Mouse (Mus musculus): ENCODE results near the gene Higd2a. TPM values are rescaled to one million over a fixed set of nuclear protein-coding genes. Genes with fewer than 3 reads are reported as not detected.
"Not testable (repeated sequence)": the region's sequence is repeated elsewhere in the genome, so short reads cannot be mapped to it uniquely, and the experiment has no call there.

Gene Higd2a
- polyA plus RNA-seq, 1 experiment from 2014 or later: 143 TPM

DNA sequence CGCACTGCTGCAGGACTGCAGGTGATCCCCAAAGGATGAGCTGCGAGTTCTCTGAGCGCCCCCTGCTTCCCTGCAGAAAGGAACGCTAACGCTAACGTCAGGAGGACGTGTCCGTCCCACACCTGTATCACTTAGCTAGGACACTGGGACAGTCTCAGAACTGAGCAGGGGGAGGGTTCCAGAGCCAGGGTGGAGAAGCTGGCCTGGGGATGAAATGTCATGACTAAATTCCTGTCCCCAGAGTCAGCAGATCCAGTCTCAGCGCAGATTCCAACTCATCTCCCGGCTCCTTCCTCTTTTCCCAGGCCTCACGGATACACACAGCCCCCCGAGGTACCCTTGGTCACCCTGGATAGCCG is 20.6 kb downstream of the Higd2a start:
- no peak for DNase-seq (ENCODE audit: low spot score)
- no peaks in the 10 kb centered on the region for H3K36me3 ChIP-seq
- WGBS: 9% methylated on average over 13 of the region's 13 CpGs
- H3K4me1 ChIP-seq: peaks cover 18% of the 10 kb centered on the region
- peaks cover 34% of the 10 kb centered on the region for H3K27me3 ChIP-seq (ENCODE audit: low read depth, poor library complexity, severe bottlenecking)
- peak overlapping the region; percentile 79 for H3K27ac ChIP-seq
- H3K4me3 ChIP-seq: peak overlapping the region; percentile 67
- H3K9me3 ChIP-seq (replicated peaks): no peaks in the 10 kb centered on the region

- H3K27me3 ChIP-seq (ENCODE audit: low read depth, poor library complexity, severe bottlenecking): peaks cover 34% of the 10 kb centered on the region
- peak within 1 kb of the TSS; percentile 67 for H3K4me3 ChIP-seq
- DNase-seq (ENCODE audit: low spot score): peak; percentile 88
- H3K27ac ChIP-seq: peak within 1 kb of the TSS; percentile 79
- WGBS: 1% methylated on average over 66 of the region's 66 CpGs
- H3K4me1 ChIP-seq: peaks cover 18% of the 10 kb centered on the region
- no peaks in the 10 kb centered on the region for H3K36me3 ChIP-seq
- H3K9me3 ChIP-seq (replicated peaks): no peaks in the 10 kb centered on the region
Measured at GRCm38 (mm10) chr13:54610972-54611754, 21.2 kb downstream of the Higd2a start, which contains the start of gene Cltb. Gene Cltb (minus strand): TSS chr13:54611344.

DNA sequence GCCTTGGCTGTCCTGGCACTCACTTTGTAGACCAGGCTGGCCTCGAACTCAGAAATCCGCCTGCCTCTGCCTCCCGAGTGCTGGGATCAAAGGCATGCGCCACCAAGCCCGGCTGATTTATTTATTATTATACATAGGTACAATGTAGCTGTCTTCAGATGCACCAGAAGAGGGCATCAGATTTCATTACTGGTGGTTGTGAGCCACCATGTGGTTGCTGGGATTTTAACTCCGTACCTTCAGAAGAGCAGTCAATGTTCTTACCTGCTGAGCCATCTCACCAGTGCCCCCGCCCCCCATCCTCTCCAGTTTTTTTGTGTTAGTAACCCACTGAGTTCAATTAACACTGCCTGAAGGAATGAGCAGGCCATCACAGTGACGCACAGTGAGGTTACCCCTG is 23.1 kb downstream of the Higd2a start:
- H3K27ac ChIP-seq; H3K4me3 ChIP-seq; H3K9me3 ChIP-seq (replicated peaks); H3K36me3 ChIP-seq; DNase-seq (ENCODE audit: low spot score): not testable (repeated sequence)
- 87% methylated on average over 8 of the region's 8 CpGs for WGBS
- Histone ChIP-seq H3K4me1 (peaks cover 18% of the 10 kb centered on the region), H3K27me3 (ENCODE audit: low read depth, poor library complexity, severe bottlenecking) (peaks cover 32% of the 10 kb centered on the region)

DNA sequence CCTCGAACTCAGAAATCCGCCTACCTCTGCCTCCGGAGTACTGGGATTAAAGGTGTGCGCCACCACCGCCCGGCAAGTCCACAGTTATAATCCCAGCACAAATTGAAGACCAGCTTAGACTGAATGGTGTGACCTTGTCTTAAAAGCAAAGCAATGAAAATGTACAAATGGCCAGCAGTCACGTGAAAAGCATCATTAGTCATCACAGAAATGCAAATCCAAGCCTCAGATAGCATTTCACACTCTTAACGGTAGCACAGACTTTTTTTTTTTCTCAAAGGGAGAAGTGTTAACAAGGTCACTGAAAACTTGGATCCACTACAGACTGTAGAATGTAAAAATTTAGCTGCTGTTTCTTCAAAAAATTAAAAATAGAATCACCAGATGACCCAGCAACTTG is 26.3 kb downstream of the Higd2a start:
- no peaks in the 10 kb centered on the region for H3K36me3 ChIP-seq
- 87% methylated on average over 8 of the region's 8 CpGs for WGBS
- H3K4me3 ChIP-seq: no peak overlapping the region
- DNase-seq (ENCODE audit: low spot score): no peak
- peaks cover 3% of the 10 kb centered on the region for H3K4me1 ChIP-seq
- no peaks in the 10 kb centered on the region for H3K9me3 ChIP-seq (replicated peaks)
- H3K27ac ChIP-seq: no peak overlapping the region
- 0 out of 2 replicates have a peak, but pooled peaks cover under 1% of the 10 kb centered on the region for H3K27me3 ChIP-seq (ENCODE audit: low read depth, poor library complexity, severe bottlenecking)

GRCm38 (mm10) chr13:54616998-54617397 is 27.0 kb downstream of the Higd2a start:
- no peaks in the 10 kb centered on the region for H3K9me3 ChIP-seq (replicated peaks)
- H3K27me3 ChIP-seq (ENCODE audit: low read depth, poor library complexity, severe bottlenecking): no peaks in the 10 kb centered on the region
- 72% methylated on average over 6 of the region's 6 CpGs for WGBS
- no peaks in the 10 kb centered on the region for H3K36me3 ChIP-seq
- no peak overlapping the region for H3K27ac ChIP-seq
- H3K4me3 ChIP-seq: no peak overlapping the region
- no peak for DNase-seq (ENCODE audit: low spot score)
- H3K4me1 ChIP-seq: no peaks in the 10 kb centered on the region; the same call in 1 of the 2 replicates

DNA sequence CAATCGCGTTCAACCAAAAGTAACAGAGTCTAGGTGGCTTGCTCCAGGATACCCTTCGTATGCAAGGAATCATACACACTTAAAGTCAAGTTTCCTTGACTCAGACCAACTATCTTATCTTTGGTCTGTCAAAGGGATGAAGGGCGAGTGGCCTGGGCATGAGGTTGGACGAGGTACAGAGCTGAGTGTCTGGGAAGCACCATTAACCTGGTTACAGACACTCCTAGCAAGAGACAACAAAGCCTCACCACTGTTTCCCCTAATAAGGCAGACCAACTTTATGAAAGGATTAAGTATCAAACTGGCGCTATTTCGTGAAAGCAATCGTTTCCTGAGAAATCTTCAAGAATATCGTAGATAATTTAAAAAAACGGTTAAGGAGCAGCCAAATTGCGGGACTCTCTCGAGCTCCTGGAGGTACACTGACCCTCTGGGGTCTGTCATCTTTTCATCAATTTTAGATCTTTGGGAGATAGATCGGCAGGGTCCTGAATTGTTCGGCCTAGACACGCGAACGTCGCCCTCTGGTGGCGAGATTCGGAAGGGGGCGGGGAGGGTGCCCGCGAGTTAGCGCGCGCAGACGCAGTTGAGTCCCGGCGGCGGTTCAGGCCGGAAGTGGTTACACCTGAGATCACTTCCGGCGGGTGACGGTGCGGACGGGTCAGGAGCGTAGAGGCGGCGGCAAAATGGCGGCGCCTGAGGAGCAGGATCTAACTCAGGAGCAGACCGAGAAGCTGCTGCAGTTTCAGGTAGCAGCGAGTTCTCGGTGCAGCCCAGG is 31.3 kb downstream of the Higd2a start, which contains the start of gene Faf2:
Faf2 (plus strand) TSS at position 630 of the 778 bp plus-strand sequence.
- Histone ChIP-seq H3K9me3 (replicated peaks) (no peaks in the 10 kb centered on the region), H3K4me3 (peak within 1 kb of the TSS; percentile 99), H3K27me3 (ENCODE audit: low read depth, poor library complexity, severe bottlenecking) (no peaks in the 10 kb centered on the region), H3K27ac (peak within 1 kb of the TSS; percentile 97), H3K36me3 (peaks cover 12% of the 10 kb centered on the region), H3K4me1 (peaks cover 12% of the 10 kb centered on the region)
- DNase-seq (ENCODE audit: low spot score): peak; percentile 100
- 11% methylated on average over 44 of the region's 44 CpGs for WGBS

DNA sequence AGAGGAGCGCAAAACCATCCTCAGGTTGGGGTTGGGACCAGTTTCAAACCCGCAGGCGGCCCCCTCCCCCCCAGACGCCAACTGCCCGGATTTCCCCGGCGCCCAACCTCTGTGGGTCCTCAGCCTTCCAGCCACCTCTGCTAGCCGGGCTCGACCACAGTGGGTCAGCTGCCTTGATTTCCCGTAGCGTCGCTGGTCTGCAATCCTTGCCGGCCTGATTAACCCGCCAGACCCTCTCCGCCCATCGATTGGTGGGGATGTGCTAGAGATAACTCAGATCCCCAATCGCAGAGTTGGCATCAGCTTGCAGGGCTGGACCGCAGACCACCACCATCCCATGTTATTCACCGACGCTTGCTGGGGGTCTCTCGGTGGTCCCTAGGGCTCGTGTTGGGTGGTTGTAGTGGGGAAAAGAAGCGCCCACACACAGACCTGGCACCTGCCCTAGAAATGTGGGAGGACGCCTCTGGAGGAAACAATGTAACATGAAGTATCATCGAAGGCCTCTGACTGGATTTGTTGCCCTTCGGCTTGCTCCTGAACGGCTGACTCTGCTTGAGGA is 32.0 kb downstream of the Higd2a start:
- no peak for DNase-seq (ENCODE audit: low spot score)

GRCm38 (mm10) chr13:54629128-54629527 is 39.1 kb downstream of the Higd2a start:
- DNase-seq (ENCODE audit: low spot score): no peak
- Histone ChIP-seq H3K27ac (no peak overlapping the region), H3K36me3 (peaks cover 62% of the 10 kb centered on the region), H3K4me1 (no peaks in the 10 kb centered on the region), H3K27me3 (ENCODE audit: low read depth, poor library complexity, severe bottlenecking) (no peaks in the 10 kb centered on the region), H3K9me3 (replicated peaks) (no peaks in the 10 kb centered on the region), H3K4me3 (no peak overlapping the region)
- WGBS: 90% methylated on average over 4 of the region's 4 CpGs

More for the DNA sequence above, 32.0 kb downstream of the Higd2a start:
- 3% methylated on average over 26 of the region's 27 CpGs for WGBS
- peak overlapping the region; percentile 97 for H3K27ac ChIP-seq
- peaks cover 12% of the 10 kb centered on the region for H3K4me1 ChIP-seq
- H3K36me3 ChIP-seq: peaks cover 12% of the 10 kb centered on the region
- H3K9me3 ChIP-seq (replicated peaks): no peaks in the 10 kb centered on the region
- peak overlapping the region; percentile 99 for H3K4me3 ChIP-seq
- H3K27me3 ChIP-seq (ENCODE audit: low read depth, poor library complexity, severe bottlenecking): no peaks in the 10 kb centered on the region

- Histone ChIP-seq H3K27me3 (ENCODE audit: low read depth, poor library complexity, severe bottlenecking) (no peaks in the 10 kb centered on the region), H3K4me3 (no peak overlapping the region), H3K27ac (no peak overlapping the region), H3K36me3 (peaks cover 78% of the 10 kb centered on the region), H3K9me3 (replicated peaks) (no peaks in the 10 kb centered on the region), H3K4me1 (no peaks in the 10 kb centered on the region)
- DNase-seq (ENCODE audit: low spot score): no peak
- 81% methylated on average over 3 of the region's 3 CpGs for WGBS
Measured at GRCm38 (mm10) chr13:54632731-54633277, 42.8 kb downstream of the Higd2a start.

GRCm38 (mm10) chr13:54635011-54635410 is 45.0 kb downstream of the Higd2a start:
- Histone ChIP-seq H3K36me3 (peaks cover 83% of the 10 kb centered on the region), H3K4me1 (no peaks in the 10 kb centered on the region), H3K27me3 (ENCODE audit: low read depth, poor library complexity, severe bottlenecking) (no peaks in the 10 kb centered on the region), H3K27ac (no peak overlapping the region), H3K9me3 (replicated peaks) (no peaks in the 10 kb centered on the region), H3K4me3 (no peak overlapping the region)
- WGBS: 96% methylated on average over 3 of the region's 3 CpGs
- DNase-seq (ENCODE audit: low spot score): no peak
